Mouse (Mus musculus) hindbrain, embryonic 15.5 days (tissue): ENCODE data around the gene Vps13d. TPM values are rescaled to one million over a fixed set of nuclear protein-coding genes. Genes with fewer than 3 reads are reported as not detected.

Experiments used
- ATAC-seq: fragments of 200-750 bp; cut with Nextera tagmentation; 2 replicates; pipeline ENCODE4 v1.8.0; 2017; ENCODE audit warnings: low read depth, moderate number of reproducible peaks, moderate TSS enrichment; ENCODE audit not compliant: low FRiP score
- H3K27ac ChIP-seq: fragments of 300-500 bp; sonication (generic); replicated peaks from 2 replicates; pipeline ENCODE4 v1.5.1; 2015; ENCODE audit warnings: mild to moderate bottlenecking, inconsistent platforms
- H3K27me3 ChIP-seq: fragments of 300-500 bp; sonication (generic); 2 replicates; pipeline ENCODE4 v1.6.1; 2015; ENCODE audit warnings: control low read depth, inconsistent platforms
- H3K36me3 ChIP-seq: fragments of 300-500 bp; sonication (generic); 2 replicates; pipeline ENCODE4 v1.6.1; 2015; ENCODE audit warnings: control low read depth, inconsistent platforms
- H3K4me1 ChIP-seq: fragments of 300-500 bp; sonication (generic); replicated peaks from 2 replicates; pipeline ENCODE4 v1.6.1; 2015; ENCODE audit warnings: control low read depth, inconsistent platforms
- H3K4me2 ChIP-seq: fragments of 300-500 bp; sonication (generic); 2 replicates; pipeline ENCODE4 v1.6.1; 2015; ENCODE audit warnings: moderate library complexity, mild to moderate bottlenecking, inconsistent platforms
- H3K4me3 ChIP-seq: fragments of 300-500 bp; sonication (generic); 2 replicates; pipeline ENCODE4 v1.5.1; 2015; ENCODE audit warnings: mild to moderate bottlenecking, inconsistent platforms
- H3K9ac ChIP-seq: fragments of 300-500 bp; sonication (generic); 2 replicates; pipeline ENCODE4 v1.6.1; 2015; ENCODE audit warnings: inconsistent platforms
- H3K9me3 ChIP-seq: fragments of 300-500 bp; sonication (generic); 2 replicates; pipeline ENCODE4 v1.6.1; 2016; ENCODE audit warnings: control low read depth, inconsistent platforms
- WGBS: fragments of 180-500 bp; shearing (Covaris S2); methylation state at CpG from one replicate; pipeline ENCODE4 v1.1.7; 2015; 5-methylcytosine and 5-hydroxymethylcytosine counted together
- polyA plus RNA-seq: library from polyadenylated mRNA; unstranded; fragments of >200 nt; fragmentation: Nextera tagmentation; extraction: Ambion mirVana; gene quantifications from 2 replicates; pipeline ENCODE4 v1.2.1, GENCODE M21; 2015

The Vps13d gene
- polyA plus RNA-seq, 1 experiment from 2014 or later, result 10.2 TPM

DNA sequence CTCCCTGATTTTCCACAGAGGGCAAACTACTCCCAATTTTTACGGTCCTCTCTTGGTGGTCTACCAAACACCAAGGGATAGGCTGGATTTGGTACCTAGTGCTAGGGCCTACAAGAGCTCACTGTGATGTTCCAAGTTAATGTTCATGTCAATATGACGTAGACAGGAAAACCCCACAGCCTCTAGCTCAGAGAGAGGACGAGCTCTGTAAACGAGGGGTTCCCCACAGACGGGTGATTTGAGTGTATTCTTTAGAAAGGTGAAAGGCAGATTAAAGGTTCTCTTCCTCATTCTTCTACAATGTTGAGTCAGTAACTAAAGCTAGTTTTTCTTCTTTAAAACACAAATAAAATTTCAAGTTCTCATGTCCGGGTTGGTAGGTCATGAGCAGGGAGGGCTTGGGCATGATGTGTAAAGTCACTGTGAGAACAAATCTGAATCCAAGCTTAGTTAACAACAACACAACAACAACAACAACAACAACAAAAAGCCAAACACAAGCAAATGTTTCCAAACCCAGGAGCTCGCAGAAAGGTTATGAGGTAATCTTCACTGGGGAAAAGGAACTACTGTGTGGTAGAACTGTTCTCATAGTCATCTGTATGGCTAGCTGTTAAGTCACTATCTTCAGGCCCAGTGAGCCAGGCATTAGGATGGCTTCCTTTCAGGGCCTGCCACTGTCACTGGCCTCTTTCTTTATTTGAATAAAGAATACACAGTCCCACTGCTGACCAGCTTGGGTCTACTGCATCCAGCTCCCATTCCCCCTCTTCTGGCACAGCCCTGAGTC is 208.6 kb downstream of the Vps13d start:
- Histone ChIP-seq H3K27ac (no peak overlapping the region), H3K4me2 (no peak overlapping the region), H3K27me3 (no peaks in the 10 kb centered on the region), H3K9me3 (no peaks in the 10 kb centered on the region), H3K36me3 (peaks cover 7% of the 10 kb centered on the region; the same call in 1 of the 2 replicates), H3K9ac (no peak overlapping the region), H3K4me1 (no peaks in the 10 kb centered on the region), H3K4me3 (no peak overlapping the region)
- WGBS, result 96% methylated on average over 7 of the region's 7 CpGs
- ATAC-seq, result no peak

DNA sequence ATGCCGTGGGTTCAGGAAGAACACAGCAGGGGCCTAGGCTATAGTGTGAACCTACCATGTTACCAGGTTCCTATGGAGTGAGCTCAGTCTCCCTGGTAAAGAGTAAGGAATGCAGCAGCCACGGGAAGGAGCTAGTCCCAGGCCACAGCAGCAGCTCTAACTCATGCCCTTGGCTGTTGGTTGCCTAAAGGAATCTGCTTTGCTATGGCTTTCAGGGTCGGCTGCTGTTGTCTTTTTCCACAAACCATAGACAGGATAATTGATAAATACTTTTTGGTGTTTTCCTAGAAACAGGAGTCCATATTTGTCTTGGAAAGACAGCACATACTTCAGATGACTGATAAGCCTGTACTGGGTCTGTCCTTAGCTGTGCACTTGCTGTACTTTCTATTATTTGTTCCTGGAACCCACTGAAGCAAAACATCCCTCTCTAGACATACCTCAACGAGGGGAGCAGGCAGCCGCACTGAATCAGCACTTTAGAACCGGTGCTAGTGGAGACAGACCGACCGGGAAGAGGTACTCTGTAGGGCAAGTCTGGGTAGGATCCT is 210.9 kb downstream of the Vps13d start:
- WGBS, result 60% methylated on average over 8 of the region's 8 CpGs
- H3K27me3 ChIP-seq, result no peaks in the 10 kb centered on the region
- H3K27ac ChIP-seq, result no peak overlapping the region
- ATAC-seq, result peak; percentile 42; the same call in 1 of the 2 replicates
- H3K4me3 ChIP-seq, result no peak overlapping the region
- H3K4me1 ChIP-seq, result no peaks in the 10 kb centered on the region
- H3K4me2 ChIP-seq, result no peak overlapping the region
- peaks cover 7% of the 10 kb centered on the region; the same call in 1 of the 2 replicates for H3K36me3 ChIP-seq
- H3K9me3 ChIP-seq, result no peaks in the 10 kb centered on the region
- no peak overlapping the region for H3K9ac ChIP-seq

DNA sequence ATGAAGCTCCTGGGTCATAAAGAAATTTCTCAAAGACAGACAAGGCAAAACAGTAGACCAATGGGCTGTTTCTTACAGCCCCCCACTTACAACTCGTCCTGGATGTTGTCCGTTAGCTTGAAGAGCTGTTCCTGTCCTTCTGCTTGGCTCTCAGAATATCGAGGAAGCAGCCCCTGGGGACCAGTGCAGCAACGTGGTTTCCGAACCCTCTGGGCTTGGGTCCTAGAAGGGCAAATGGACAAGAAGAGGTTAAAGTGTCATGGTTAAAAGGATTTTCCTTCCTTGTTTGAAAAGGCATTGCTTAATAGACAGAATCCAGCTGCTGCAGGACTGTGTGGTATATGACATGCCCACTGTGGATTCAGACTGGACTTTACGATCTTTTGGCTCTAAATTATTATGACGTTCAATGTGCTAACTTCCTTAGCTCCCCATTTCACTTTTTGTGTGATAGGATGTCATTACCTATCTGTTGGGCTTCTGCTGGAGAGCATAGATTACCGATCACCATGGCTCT is 211.5 kb downstream of the Vps13d start:
- Histone ChIP-seq H3K9me3 (no peaks in the 10 kb centered on the region), H3K4me1 (no peaks in the 10 kb centered on the region), H3K4me2 (no peak overlapping the region), H3K27ac (no peak overlapping the region), H3K27me3 (no peaks in the 10 kb centered on the region), H3K36me3 (peaks cover 7% of the 10 kb centered on the region; the same call in 1 of the 2 replicates), H3K9ac (no peak overlapping the region), H3K4me3 (no peak overlapping the region)
- no peak for ATAC-seq
- WGBS, result 78% methylated on average over 8 of the region's 8 CpGs

DNA sequence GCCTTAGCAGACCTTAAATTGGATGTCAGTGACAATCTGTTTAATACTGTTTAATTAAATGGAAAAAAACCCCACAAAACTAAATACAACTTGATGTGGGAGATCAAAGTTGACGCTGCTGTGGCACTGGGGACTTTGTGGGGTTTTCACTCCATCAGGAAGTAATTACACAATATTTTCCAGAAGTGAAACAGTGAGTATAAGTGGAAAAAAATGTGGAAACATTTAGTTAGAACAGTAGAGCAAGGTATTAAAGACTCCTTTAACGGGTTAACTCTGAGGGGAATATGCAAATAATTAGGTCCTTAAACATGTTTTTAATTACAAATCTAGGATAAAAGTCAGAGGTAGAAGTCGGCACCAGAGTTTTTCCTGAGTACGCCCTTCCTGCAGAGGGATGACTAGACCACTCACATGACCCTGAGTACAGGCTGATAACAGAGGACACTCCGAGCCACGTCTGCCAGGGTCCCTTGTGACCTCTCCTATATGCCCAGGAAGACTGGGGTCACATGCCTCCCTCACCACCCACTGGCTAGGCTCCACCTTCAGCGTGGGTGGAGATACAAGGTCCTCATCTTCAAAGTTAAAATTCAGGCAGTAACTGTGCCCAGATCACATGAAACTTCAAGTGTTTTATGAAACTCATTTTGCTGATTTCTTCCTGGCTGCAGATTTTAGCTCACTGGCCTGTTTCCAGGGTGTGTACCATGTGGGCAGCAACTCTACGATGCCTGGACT is 213.8 kb downstream of the Vps13d start:
- H3K4me1 ChIP-seq, result no peaks in the 10 kb centered on the region
- no peak overlapping the region for H3K4me3 ChIP-seq
- H3K9me3 ChIP-seq, result no peaks in the 10 kb centered on the region
- ATAC-seq, result no peak
- no peak overlapping the region for H3K9ac ChIP-seq
- WGBS, result 64% methylated on average over 8 of the region's 8 CpGs
- no peak overlapping the region for H3K27ac ChIP-seq
- no peaks in the 10 kb centered on the region for H3K27me3 ChIP-seq
- H3K36me3 ChIP-seq, result peaks cover 11% of the 10 kb centered on the region; the same call in 1 of the 2 replicates
- H3K4me2 ChIP-seq, result no peak overlapping the region

DNA sequence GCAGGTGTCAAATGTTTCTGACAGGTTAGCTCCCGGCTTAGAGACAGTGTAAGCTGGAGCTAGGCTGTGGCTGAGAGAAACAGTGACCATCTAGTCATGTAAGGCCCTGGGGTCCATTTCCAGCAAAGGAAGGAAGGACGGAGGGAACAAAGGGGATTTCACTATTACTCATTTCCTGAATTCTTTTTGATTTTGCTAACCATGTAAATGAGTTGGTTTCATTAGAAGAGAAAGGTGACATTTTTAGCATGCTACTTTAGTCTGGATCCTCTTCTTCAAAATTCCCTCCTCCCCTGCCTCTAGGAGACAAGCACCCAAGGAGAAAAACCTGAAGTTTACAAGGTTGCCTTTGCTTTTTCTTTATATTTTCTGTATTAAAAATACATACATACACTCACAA is 214.7 kb downstream of the Vps13d start:
- Histone ChIP-seq H3K4me1 (no peaks in the 10 kb centered on the region), H3K9me3 (no peaks in the 10 kb centered on the region), H3K9ac (no peak overlapping the region), H3K27me3 (no peaks in the 10 kb centered on the region), H3K27ac (no peak overlapping the region), H3K36me3 (peaks cover 16% of the 10 kb centered on the region; the same call in 1 of the 2 replicates), H3K4me2 (no peak overlapping the region), H3K4me3 (no peak overlapping the region)
- no peak for ATAC-seq
- WGBS, result 83% methylated on average over 2 of the region's 2 CpGs

DNA sequence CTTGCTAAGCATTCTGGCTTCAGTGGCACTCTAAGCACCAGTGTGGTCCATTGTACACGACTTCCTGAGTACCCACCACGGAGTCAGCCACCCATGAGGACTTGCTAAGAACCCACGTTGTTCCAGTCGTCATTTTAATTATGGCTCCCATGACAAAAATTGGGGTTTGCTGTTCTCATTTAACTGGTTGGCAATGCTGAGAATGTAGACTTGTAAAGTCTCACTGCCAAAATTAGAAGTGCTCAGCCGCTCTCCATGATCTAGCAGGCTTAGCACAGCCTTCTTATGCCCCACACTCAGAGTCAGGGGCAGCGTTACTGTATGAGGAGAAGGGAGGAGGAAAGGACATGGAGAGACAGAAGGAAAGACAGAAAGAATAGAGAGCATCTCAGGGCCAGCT is 216.8 kb downstream of the Vps13d start:
- Histone ChIP-seq H3K9ac (no peak overlapping the region), H3K4me1 (no peaks in the 10 kb centered on the region), H3K27ac (no peak overlapping the region), H3K27me3 (no peaks in the 10 kb centered on the region), H3K36me3 (peaks cover 21% of the 10 kb centered on the region), H3K4me2 (no peak overlapping the region), H3K9me3 (no peaks in the 10 kb centered on the region), H3K4me3 (no peak overlapping the region)
- no peak for ATAC-seq
- 77% methylated on average over 6 of the region's 6 CpGs for WGBS

DNA sequence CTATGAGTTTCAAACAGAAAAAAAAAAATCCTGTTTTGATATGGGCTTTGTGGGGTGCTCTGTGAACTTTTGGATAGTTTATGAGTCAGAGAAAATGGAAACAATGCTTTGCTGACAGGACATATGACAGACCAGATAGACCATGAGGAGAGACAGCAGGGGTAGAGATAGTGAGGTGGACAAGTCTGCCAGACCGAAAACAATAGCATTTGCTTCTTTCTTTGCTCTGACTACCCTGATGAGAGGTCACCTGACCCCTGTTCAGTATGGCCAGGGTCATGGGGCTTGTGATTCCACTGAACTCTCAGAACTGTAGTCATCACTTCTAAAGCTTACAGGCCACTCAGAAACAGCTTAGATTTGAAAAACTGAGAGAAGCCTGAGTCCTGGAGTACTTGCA is 217.7 kb downstream of the Vps13d start:
- Histone ChIP-seq H3K27ac (no peak overlapping the region), H3K4me1 (no peaks in the 10 kb centered on the region), H3K9me3 (no peaks in the 10 kb centered on the region), H3K4me3 (no peak overlapping the region), H3K36me3 (peaks cover 16% of the 10 kb centered on the region), H3K9ac (no peak overlapping the region), H3K4me2 (no peak overlapping the region), H3K27me3 (no peaks in the 10 kb centered on the region)
- WGBS, result 53% methylated on average over 1 of the region's 1 CpGs
- no peak for ATAC-seq

DNA sequence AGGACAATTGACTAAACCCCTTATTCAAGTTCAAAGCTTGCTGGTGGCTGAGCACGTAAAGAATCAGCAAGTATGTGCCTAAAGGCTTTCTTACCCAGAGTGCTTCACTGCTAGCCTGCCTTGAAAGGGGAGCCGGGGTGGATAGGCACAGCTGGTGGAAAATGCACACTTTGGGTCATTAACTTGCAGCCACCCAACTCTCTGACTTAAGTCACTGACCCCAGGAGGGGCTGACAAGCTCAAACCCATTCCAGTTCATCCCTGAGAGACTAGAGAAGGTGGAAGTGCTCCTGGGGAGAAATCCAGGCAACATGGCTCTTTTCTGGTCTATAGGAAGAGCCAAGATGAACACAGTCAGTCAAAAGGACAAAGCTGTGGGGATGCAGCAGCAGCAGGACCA is 219.3 kb downstream of the Vps13d start:
- H3K4me3 ChIP-seq, result no peak overlapping the region
- H3K36me3 ChIP-seq, result peaks cover 16% of the 10 kb centered on the region
- no peak overlapping the region for H3K4me2 ChIP-seq
- no peak overlapping the region for H3K27ac ChIP-seq
- no peaks in the 10 kb centered on the region for H3K27me3 ChIP-seq
- no peaks in the 10 kb centered on the region for H3K4me1 ChIP-seq
- no peaks in the 10 kb centered on the region for H3K9me3 ChIP-seq
- WGBS, result 49% methylated on average over 2 of the region's 2 CpGs
- no peak for ATAC-seq
- H3K9ac ChIP-seq, result no peak overlapping the region

DNA sequence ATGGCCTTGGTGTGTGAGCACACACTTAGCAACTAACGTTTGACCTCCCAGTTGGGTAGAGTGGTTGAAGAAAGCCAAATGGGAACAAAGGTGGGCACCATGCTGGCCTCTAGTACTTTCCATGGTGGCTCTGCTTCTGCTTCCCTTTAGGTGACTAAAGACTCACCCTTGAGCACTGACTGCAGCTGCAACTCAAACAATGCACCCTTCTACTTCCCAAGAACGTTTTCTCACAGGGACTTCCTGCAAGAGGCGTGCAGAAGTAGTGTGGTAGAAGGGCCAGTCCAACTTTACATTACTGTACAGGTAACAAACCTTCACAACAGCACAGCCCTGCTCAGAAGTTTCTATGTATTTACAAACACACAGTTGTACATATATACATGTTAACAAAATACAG is 220.3 kb downstream of the Vps13d start:
- no peak overlapping the region for H3K4me2 ChIP-seq
- H3K27ac ChIP-seq, result no peak overlapping the region
- no peak for ATAC-seq
- H3K9ac ChIP-seq, result no peak overlapping the region
- no peaks in the 10 kb centered on the region for H3K27me3 ChIP-seq
- H3K4me3 ChIP-seq, result no peak overlapping the region
- WGBS, result 81% methylated on average over 3 of the region's 3 CpGs
- peaks cover 16% of the 10 kb centered on the region for H3K36me3 ChIP-seq
- H3K9me3 ChIP-seq, result no peaks in the 10 kb centered on the region
- H3K4me1 ChIP-seq, result no peaks in the 10 kb centered on the region

DNA sequence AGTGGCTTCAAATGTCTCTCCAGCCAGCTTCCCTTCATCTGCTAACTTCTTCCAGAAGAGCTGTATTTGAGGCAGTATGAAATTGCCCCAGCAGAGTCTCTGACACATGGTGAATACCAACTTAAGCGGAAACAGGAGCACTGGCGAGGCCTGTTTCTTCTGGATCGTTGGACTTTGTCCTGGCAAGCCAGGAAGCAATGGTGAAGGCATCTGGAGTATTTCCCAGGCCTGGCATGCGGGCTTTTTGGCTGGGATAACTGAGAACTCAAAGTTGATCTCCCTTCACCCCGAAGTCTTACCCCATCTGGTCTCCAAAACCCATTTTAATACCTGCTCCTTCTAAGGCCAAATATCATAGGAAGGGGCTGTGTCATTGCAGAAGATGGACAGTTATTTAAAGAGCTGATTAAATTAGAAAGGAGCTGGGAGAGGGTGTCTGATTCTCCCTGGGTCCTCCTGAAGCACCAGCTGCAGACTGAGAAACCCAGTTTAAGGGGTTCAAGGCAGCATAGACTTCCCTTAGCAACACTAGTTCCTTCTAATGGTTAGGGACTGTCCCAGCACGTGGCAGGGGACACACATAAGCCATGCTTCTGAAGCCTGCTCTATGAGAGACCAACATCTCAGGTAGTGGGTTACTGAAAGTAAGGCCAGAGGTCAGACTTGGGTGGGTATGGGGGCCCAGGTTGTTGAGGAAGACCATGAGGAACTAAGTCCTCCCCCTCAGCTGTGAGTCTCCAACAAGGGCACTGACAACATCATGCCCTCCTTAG is 221.7 kb downstream of the Vps13d start:
- no peak for ATAC-seq
- Histone ChIP-seq H3K27ac (no peak overlapping the region), H3K9me3 (no peaks in the 10 kb centered on the region), H3K27me3 (no peaks in the 10 kb centered on the region), H3K4me2 (no peak overlapping the region), H3K4me1 (no peaks in the 10 kb centered on the region), H3K4me3 (no peak overlapping the region), H3K9ac (no peak overlapping the region), H3K36me3 (peaks cover 16% of the 10 kb centered on the region)
- WGBS, result 77% methylated on average over 6 of the region's 6 CpGs

DNA sequence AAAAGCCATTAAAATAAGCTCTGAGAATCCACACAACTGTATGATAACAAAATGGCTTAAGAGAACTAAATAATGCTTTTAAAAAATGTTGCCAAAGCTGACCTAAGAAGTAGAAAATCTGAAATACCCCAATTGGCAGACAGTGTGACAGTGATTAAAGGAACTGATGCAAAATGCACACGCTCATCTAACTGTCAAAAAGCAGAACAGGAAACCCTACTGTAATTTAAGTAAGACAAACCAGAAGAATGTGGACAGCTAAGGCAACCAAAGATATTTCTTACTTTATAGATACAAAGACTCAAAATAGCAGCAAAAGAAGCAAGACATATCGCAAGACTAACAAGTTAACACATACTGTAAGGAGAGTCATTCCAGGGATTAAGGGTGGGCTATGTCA is 223.8 kb downstream of the Vps13d start:
- 91% methylated on average over 2 of the region's 2 CpGs for WGBS
- H3K4me1 ChIP-seq, result no peaks in the 10 kb centered on the region
- no peak overlapping the region for H3K4me2 ChIP-seq
- H3K9me3 ChIP-seq, result no peaks in the 10 kb centered on the region
- no peak for ATAC-seq
- no peak overlapping the region for H3K4me3 ChIP-seq
- H3K9ac ChIP-seq, result no peak overlapping the region
- H3K36me3 ChIP-seq, result peaks cover 11% of the 10 kb centered on the region
- no peaks in the 10 kb centered on the region for H3K27me3 ChIP-seq
- H3K27ac ChIP-seq, result no peak overlapping the region
